Mouse (Mus musculus): ENCODE measurements at regions not wholly inside any gene's neighbourhood (a gene's known extent, or its start where the extent isn't known, plus 50 kb on each side); places are given as distances from the start of the nearest gene placed in this dataset.

- no peak for TF ChIP-seq ZNF384 (IDR thresholded peaks at IDR 0.05; ENCODE audit: low read depth, low read length)
- no peak for TF ChIP-seq HCFC1 (IDR thresholded peaks at IDR 0.05; ENCODE audit: borderline replicate concordance, insufficient read depth, low read length)
These were observed 178.0 kb upstream of the Steap4 start for GRCm38 (mm10) chr5:7782235-7782634.
